Mouse (Mus musculus): ENCODE results near the gene Fnd3c2.
"Not testable (repeated sequence)": the region's sequence is repeated elsewhere in the genome, so short reads cannot be mapped to it uniquely, and the experiment has no call there.

Gene Fnd3c2

GRCm38 (mm10) chrX:106255276-106255675, at the start of gene Fnd3c2:
Fnd3c2 (minus strand) TSS chrX:106255376.
- DNase-seq (ENCODE audit: low spot score in 2 of 2): no peak

- no peak for DNase-seq (ENCODE audit: low spot score in 2 of 2)
These were observed 29.3 kb upstream of the Fnd3c2 start for GRCm38 (mm10) chrX:106284441-106284840.

GRCm38 (mm10) chrX:106221058-106221457, 34.1 kb downstream of the Fnd3c2 start, which contains the start of gene Taf9b:
Taf9b (minus strand) TSS chrX:106221158.
- no peak for DNase-seq (ENCODE audit: low spot score in 2 of 2)

- DNase-seq (ENCODE audit: low spot score in 2 of 2): peak; percentile 58 to 75
These were observed 35.8 kb downstream of the Fnd3c2 start for GRCm38 (mm10) chrX:106219171-106220032.

GRCm38 (mm10) chrX:106209100-106209499, 46.1 kb downstream of the Fnd3c2 start:
- DNase-seq (ENCODE audit: low spot score in 2 of 2): no peak

- no peak for DNase-seq (ENCODE audit: low spot score in 2 of 2)
These were observed 56.3 kb downstream of the Fnd3c2 start for GRCm38 (mm10) chrX:106198904-106199303.

GRCm38 (mm10) chrX:106197308-106197707, 57.9 kb downstream of the Fnd3c2 start:
- no peak for DNase-seq (ENCODE audit: low spot score in 2 of 2)

- DNase-seq (ENCODE audit: low spot score in 2 of 2): not testable (repeated sequence)
These were observed 60.8 kb downstream of the Fnd3c2 start for GRCm38 (mm10) chrX:106194361-106194760.

- DNase-seq (ENCODE audit: low spot score in 2 of 2): no peak
These were observed 65.1 kb downstream of the Fnd3c2 start for GRCm38 (mm10) chrX:106190091-106190490.

- DNase-seq (ENCODE audit: low spot score in 2 of 2): no peak
These were observed 65.8 kb downstream of the Fnd3c2 start for GRCm38 (mm10) chrX:106189356-106189755.

- peak; percentile 17 to 70 for DNase-seq (ENCODE audit: low spot score in 2 of 2)
These were observed 67.4 kb downstream of the Fnd3c2 start for GRCm38 (mm10) chrX:106187737-106188136.

- peak; percentile 81 to 86 for DNase-seq (ENCODE audit: low spot score in 2 of 2)
These were observed 68.2 kb downstream of the Fnd3c2 start, which contains the start of gene Pgk1 for GRCm38 (mm10) chrX:106186713-106187649. Pgk1 (plus strand) TSS chrX:106187100.

- no peak for DNase-seq (ENCODE audit: low spot score in 2 of 2)
These were observed 69.5 kb downstream of the Fnd3c2 start for GRCm38 (mm10) chrX:106185706-106186105.

Data from spleen, postnatal 4 days (tissue).